Mouse (Mus musculus): ENCODE measurements around the gene Gm17409.

Gm17409 gene

DNA sequence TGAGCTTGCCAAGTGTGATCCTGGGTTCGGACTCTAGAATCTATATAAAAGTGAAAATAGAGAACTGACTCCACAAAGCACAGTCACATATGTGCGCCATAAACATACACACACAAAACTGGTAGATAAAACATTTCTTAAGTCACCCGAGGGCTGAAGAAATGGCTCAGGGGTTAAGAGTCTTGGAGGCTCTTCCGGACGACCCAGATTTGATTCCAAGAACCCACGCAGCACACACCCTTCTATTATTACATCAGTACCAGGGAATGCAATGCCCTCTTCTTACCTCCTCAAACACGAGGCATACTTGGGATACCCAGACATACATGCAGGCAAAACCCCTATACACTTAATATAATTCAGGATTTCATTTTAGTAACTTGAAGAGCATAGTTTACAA is at the start of gene Gm17409:
Gm17409 (plus strand) TSS at position 301 of the 400 bp plus-strand sequence.
- POLR2A ChIA-PET: no interaction called here
- CTCF ChIA-PET: no interaction called here

DNA sequence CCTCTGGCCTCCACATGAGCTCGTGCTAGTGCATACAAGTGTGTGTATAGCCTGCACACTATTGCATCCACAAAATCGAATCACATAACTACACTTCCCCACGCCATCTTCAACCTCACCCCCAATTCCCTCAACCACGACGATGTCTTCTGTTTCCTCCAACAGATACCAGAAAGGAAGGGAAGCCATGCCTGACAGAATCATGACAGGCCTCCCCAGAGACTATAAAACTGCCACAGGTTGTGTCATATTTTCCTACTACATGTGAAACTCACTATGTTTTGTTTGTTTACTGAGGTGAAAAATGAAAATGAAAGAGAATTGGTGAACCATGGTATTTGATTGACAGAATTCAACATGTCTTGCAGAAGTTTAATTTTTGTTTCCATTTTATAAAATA is 46.6 kb upstream of the Gm17409 start:
- CTCF ChIA-PET: no interaction called here

DNA sequence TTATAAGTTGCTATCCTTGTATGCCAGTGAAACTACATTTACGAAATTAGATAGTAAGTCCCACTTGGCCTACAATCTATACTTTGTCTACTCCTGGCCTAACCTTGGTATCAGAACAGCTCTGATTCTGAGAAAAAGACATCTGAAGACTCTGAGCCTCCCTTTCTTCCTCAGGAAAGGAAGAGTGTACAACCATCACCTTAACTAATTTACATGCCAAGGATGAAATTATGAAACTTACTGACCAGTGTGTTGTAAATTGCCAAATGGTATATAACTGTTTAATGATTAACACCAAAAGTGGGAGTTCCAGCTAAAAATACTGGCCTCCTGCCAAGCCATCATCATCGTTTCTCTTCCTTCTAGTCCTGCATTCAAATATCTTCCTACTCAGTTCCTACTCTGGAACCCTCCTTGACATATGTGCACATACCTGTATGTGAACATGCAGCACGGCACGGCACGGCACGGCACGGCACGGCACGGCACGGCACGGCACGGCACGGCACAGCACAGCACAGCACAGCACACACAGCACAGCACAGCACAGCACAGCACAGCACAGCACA is 44.4 kb upstream of the Gm17409 start:
- ChIA-PET CTCF (no interaction called here), POLR2A (no interaction called here)

More for the DNA sequence above, 46.6 kb upstream of the Gm17409 start:
- POLR2A ChIA-PET: interaction anchor here in 1 of 4 experiments (0.7 kb wide), 1 partner anchor 14 kb away, joined by 3 read pairs; no protein-coding TSS in a partner anchor

DNA sequence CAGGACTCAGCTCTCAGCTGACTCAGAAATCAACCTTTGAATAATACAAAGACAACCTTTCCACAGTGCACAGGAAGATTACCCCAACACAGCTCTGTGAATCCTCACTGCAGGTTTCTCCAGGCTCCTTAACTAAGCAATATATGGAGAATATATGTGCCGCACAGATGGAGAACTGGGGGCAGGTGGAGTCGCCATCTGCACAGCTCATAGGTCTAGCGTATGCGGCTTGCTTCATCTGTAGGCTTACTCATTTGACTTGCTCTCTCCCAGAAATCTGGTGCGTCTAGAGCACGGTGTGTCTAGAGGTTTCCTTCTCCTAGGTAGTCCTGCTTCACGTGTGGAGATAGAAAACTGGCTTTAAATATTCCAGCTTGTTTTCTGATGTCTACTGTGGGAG is 37.7 kb upstream of the Gm17409 start:
- ChIA-PET POLR2A (interaction anchor here in 1 of 4 experiments (1.6 kb wide), 1 partner anchor 21 kb away, joined by 4 read pairs; no protein-coding TSS in a partner anchor), CTCF (no interaction called here)

DNA sequence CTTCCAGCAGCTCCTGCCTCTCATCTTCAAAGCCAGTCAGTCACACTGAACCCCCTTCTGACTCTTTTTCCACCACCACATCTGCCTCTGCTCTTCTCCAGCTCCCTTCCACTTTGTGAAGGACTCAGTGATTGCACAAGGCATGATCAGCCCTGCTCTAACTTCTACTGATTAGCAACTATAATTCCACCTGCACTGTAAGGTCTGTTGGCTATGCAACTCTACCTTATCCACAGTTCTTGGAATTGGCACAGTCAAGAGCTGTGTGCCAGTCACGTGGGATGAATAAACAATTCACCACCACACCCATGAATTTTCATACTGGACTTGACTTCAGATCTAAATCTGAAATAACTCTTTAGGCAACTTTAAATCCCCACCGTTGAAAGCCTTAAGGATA is 36.6 kb upstream of the Gm17409 start:
- CTCF ChIA-PET: interaction anchor here in 1 of 4 experiments (0.6 kb wide), 3 partner anchors 79 to 1162 kb away, joined by 3 to 4 read pairs (median 3); no protein-coding TSS in a partner anchor
- POLR2A ChIA-PET: interaction anchor here in 1 of 4 experiments (1.6 kb wide), 1 partner anchor 20 kb away, joined by 4 read pairs; no protein-coding TSS in a partner anchor

DNA sequence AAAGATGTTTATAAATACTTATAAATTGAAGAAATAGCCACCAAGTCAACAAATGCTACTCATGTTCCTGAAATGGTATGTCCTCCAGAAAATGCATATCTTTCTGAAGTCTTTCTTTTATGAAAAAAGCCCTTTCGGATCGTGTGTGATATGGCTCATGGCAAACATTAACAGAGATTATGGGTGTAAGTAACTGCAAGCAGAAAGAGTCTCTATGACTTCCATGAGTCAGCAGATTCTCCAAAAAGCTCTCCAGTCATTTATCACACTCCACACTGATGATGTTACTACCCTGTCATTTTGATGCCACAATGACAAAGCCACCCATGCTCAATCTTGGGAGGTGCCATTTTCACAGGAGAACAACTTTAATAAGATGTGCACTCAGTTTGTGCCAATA is 35.5 kb upstream of the Gm17409 start:
- POLR2A ChIA-PET: no interaction called here
- CTCF ChIA-PET: no interaction called here

DNA sequence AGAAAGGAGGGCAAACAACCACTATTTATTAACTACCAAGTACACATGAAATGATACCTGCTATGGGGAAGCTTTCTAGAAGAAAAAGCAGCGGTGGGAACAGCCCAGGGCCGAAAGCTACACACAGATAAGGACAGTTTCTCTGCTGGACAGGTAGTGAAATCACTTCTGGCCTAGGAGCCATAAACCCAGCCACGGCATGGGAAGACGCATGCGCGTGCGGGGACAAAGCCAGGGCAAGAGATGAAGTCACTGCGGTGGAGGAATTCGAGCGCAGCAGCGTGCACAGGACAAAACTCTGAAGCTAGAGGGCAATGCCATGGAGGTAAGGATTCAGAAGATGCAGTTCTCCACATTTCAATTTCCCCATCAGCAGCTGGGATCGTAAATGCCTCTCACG is 34.4 kb upstream of the Gm17409 start:
- CTCF ChIA-PET: no interaction called here
- POLR2A ChIA-PET: interaction anchor here in 1 of 4 experiments (1.2 kb wide), 1 partner anchor 11 kb away, joined by 3 read pairs; no protein-coding TSS in a partner anchor

DNA sequence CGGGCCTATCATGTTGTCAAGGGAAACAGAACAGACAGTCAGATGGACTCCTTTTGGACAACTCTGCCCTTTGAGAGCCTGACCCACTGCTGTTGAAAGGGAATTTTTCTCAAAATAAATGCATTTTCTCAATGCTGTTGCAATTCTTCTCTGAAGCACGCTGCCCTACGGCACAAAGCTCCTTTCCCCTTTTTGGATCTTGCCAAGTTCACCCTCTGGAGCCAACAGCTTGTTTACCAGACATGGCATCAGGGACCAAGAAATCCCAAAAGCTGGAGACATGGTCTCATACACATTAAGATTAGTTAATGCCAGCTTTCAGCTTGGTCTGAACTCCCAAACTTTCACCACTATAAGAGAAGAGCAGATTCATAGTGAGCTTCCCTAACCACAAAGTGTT is 33.0 kb upstream of the Gm17409 start:
- CTCF ChIA-PET: no interaction called here
- POLR2A ChIA-PET: interaction anchor here in 1 of 4 experiments (0.7 kb wide), 1 partner anchor 14 kb away, joined by 3 read pairs; no protein-coding TSS in a partner anchor

DNA sequence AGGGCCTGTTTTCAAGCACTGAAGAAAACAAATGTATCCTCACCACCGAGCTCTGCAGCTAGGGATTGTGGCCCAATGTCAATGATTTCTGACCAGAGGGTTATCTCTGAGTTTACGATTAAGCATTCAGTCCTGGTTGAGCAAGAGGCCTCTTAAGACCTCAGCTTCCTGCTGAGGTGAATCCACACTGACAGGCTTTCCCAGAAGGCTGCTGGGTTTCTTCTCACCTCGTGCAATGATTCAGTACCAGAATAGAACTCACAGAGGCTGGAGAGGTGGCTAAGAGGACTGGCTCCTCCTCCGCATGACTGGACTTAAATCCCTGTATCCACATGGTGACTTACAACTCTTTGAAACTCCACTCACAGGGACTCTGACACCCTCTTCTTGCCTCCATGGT is 26.8 kb upstream of the Gm17409 start:
- POLR2A ChIA-PET: no interaction called here
- CTCF ChIA-PET: no interaction called here

DNA sequence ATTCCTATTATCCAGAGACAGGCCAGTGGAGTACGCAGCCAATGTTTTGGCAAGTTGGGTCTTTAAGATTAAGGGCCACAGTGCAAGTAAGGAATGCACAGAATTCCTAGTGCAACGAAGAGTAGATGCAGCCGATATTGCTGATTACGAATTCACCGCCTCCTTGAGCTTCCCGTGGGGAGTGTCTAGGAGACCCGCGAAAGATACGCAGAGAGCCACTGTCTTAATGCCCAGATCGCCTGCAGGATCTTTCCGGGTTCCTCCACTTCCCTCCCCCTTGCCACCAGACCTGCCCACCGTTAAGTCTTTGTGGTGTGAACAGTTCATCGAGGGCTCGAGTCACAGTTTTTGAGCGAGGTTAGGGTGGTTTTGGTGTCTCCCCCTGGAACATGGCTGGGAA is 22.9 kb upstream of the Gm17409 start:
- ChIA-PET POLR2A (interaction anchor here in 1 of 4 experiments (1.5 kb wide), 1 partner anchor 11 kb away, joined by 3 read pairs; no protein-coding TSS in a partner anchor), CTCF (no interaction called here)

DNA sequence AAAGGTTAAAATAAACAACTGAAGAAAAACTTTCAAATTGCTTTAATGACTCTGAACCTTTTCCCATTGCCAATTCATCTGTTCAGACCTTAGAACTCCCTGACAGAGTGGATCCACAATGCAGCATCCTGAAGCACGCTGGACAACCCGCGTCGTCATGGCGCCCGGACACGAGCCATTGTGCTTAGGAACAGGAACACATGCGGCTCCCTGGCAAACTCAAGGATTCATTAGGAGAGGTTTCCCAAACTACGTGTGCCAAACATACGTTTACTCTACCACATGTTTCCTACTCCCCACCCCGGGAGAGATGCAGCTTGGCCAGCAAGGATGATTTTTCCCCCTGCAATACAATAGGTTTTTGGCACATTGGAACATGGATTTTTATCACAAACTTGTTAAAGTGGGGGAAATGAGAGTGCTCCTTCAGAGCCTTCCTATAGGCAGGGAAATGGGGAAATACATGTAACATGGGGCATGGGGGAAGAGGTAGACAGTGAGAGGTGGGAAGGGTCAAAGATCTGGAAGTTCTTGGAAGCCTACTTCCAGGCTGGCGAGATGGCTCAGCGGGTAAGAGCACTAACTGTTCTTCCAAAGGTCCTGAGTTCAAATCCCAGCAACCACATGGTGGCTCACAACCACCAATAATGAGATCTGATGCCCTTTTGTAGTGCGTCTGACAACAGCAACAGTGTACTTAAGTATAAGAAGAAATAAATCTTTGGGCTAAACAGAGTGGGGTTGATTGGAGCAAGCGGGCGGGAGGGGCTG is 15.6 kb upstream of the Gm17409 start:
- ChIA-PET CTCF (no interaction called here), POLR2A (interaction anchor here in 1 of 4 experiments (0.6 to 1.3 kb wide), 2 partner anchors 22 to 108 kb away, joined by 4 to 5 read pairs; no protein-coding TSS in a partner anchor)

DNA sequence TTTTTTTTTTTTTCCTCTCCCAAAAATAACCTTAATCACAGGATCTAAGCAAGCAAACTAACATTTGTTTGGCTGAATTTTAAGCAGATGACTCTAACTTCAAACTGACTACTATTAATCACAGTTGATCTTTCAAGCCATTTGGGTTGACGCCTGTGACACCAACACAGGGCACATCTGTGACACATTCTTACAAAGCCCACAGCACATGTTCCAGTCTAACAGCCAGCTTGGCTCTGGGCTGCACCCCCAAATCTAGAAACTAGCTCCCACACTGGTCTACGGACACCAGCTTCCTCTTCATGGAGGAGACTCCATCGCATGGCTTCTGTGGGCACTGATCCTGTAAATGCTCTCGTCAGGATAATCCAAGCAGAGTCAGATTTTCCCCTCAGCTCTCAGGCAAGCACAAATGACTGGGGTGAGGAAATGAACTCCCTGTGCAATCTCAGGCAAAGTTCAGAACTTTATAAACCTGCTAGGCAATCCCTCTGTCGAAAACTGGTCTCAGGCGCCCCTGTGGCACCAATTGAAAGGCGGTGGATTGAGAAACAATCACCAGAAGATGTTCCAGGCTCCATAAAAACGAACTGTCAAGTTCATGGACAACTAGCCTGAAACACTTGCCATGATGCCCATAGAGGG is 13.0 kb upstream of the Gm17409 start:
- ChIA-PET CTCF (interaction anchor here in 3 of 4 experiments (0.9 to 2.3 kb wide), 3 partner anchors 201 to 208 kb away, joined by 3 to 10 read pairs (median 3); no protein-coding TSS in a partner anchor), POLR2A (interaction anchor here in 1 of 4 experiments (0.7 kb wide), 2 partner anchors 129 to 1089 kb away, joined by 3 to 6 read pairs; no protein-coding TSS in a partner anchor)

DNA sequence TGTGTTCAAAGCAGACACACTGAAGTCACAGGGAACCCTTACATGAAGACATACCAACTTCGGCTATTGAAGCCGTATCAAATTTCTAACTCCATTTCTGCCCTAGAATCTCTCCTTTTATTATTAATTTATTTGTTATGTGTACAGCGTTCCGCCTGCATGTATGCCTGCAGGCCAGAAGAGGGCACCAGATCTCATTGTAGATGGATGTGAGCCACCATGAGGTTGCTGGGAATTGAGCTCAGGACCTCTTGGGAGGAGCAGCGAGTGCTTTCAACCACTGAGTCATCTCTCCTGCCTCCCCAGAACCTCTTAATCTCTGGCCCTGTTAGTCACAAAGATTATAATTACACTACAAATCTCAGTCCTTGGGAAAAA is 12.4 kb upstream of the Gm17409 start:
- ChIA-PET CTCF (interaction anchor here (0.5 to 2.3 kb wide), 7 partner anchors 9 to 211 kb away, joined by 3 to 10 read pairs (median 3); no protein-coding TSS in a partner anchor), POLR2A (no interaction called here)

DNA sequence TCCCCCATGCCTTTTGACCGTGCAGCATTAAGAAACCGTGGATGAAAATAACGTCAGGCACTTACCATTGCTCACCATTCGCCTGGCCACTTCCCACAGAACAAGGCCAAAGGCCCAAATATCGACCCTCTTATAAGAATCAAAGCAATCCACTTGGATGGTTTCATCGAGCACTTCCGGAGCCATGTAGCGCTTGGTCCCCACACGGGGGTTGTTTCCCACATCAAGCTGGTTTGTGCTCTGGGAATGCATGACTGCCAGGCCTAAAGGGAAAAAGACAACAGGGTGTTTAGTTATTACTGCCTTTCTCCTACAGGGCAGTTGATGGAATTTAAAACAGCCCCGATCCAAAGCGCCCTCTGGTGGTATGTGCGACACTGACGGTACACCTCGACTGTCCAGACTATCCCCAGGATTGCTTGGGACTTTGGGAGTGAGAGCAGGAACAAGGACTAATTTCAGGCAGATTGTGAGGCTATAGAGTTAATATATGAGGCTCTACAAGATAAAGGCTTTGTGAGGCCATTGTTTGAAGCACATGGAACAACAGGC is 11.0 kb upstream of the Gm17409 start:
- CTCF ChIA-PET: interaction anchor here in 3 of 4 experiments (0.6 to 2.3 kb wide), 6 partner anchors 9 to 404 kb away, joined by 3 to 10 read pairs (median 4); no protein-coding TSS in a partner anchor
- POLR2A ChIA-PET: no interaction called here

DNA sequence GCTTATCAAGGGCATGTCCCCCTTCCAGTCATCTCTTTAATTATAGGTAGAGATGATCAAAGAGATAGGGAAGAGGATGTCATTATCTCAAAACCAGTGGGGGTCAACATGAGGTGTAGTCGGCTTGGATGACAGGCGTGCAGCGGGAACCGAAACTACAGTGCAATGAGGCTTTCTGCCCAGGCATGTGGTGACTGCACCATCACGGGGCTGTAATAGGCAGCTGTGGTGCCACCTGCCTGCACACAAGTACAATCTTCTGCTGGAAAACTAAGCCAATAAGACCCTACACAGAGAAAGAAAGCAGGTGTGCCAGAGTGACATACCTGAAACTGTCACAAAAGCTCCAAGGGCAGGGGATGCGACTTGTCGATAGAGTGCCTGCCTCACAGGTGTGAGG is 374 bp downstream of the Gm17409 start:
- ChIA-PET POLR2A (interaction anchor here in 1 of 4 experiments (1.1 kb wide), 1 partner anchor 156 kb away, joined by 3 read pairs; no protein-coding TSS in a partner anchor), CTCF (no interaction called here)

DNA sequence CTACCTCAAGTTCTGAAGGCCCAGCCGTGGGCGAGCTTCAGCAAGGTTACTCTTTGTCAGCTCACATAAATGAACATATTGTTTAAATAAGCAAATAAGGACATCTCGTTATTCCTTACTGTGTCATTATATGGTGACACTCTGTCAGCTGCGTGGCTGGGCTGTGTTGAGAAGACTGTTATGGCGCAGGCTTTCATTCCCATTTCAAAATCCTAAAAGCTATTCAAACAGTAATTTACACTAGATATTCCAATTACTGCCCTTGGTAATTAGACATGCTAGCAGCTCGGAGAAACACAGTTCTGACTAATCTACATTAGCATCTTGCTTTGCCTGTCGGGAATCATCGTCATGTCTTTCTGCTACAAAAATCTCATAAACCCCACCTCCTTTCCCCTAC is 5.7 kb downstream of the Gm17409 start:
- POLR2A ChIA-PET: interaction anchor here in 2 of 4 experiments (0.7 to 1.4 kb wide), 3 partner anchors 150 to 264 kb away, joined by 3 to 5 read pairs (median 4); no protein-coding TSS in a partner anchor
- CTCF ChIA-PET: interaction anchor here (0.6 to 3.7 kb wide), 7 partner anchors 91 to 192 kb away, joined by 3 to 15 read pairs (median 5); partner anchors contain the start of genes Acvr1 (in 1 of the 4) and Upp2 (in 1 of the 4)

DNA sequence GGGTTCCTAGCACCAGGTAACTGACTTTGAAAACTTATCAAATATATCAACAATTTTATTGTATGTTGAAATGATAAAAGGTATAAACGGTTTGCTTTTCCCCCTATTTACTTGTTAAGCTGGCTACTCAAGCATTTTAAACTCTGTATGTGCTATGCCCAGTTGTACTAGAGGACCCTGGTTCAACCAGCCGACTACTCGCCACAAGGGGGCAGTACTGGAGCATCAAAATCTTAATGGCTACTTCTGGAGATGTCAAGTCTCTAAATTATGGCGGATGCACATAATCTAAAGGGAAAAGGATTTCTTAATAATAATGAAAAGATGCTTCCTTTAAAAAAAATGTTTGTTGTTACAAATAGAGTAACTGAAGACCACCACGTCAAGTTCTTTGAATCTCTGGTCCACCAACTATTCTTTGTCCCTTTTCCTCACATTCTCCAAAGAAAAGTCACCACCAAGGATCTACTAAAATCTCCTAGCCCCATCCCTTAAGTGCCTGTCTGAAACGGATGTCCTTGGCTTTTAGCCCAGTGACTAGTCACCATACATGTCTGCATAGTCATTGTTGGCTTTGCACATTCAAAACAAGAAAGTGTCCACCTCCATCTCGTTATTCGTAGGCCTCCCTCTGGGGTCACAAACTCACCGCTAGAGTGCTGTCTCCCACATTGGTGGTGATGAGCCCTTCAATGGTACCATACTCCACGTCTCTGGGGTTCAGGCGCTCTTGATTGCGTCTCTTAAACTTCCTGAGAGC is 7.2 kb downstream of the Gm17409 start:
- POLR2A ChIA-PET: interaction anchor here in 3 of 4 experiments (0.6 to 1.4 kb wide), 7 partner anchors 14 to 1231 kb away, joined by 3 to 7 read pairs (median 3); partner anchors contain the start of genes Acvr1 (in 1 of the 3) and Upp2 (in 1 of the 3)
- CTCF ChIA-PET: interaction anchor here (0.6 to 3.7 kb wide), 10 partner anchors 90 to 720 kb away, joined by 3 to 15 read pairs (median 5); no protein-coding TSS in a partner anchor

DNA sequence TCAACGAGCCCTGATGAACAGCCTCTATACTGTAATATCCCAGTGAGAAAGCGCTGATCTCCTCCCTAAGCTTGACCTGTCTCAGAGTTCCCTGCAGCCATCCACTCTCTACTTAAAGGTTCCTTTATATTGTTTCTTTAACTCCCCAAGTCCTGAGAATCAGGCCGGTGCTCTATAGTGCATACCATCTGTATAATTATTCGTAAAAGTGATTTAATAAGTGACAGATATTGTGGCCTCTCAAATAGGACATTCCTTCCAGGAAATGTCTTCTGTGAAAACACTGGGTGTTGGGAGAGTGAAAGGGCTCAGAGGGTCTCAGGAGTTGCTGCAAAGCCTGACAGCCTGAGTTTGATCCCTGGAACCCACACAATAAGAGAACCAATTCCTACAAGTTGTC is 8.2 kb downstream of the Gm17409 start:
- ChIA-PET POLR2A (no interaction called here), CTCF (interaction anchor here in 2 of 4 experiments (1.0 to 3.7 kb wide), 2 partner anchors 187 to 188 kb away, joined by 3 to 15 read pairs; no protein-coding TSS in a partner anchor)

Data from embryonic stem cell, embryonic (primary cell).